ENCODE assay signal across 8 mouse cellular contexts in genomic region chr9:108278697-108279450, GRCm38 (mm10). TPM values are rescaled to one million over a fixed set of nuclear protein-coding genes. Genes with fewer than 3 reads are reported as not detected.
DNase-seq lines count a peak whose midpoint lies in the region; ATAC-seq and TF ChIP-seq lines count a peak whose summit lies in the region.

No protein-coding gene starts in this region.

- no peak for ATAC-seq in kidney, postnatal 0 days (replicated peaks; ENCODE audit: low FRiP score, low read depth)
- no peak for ATAC-seq in kidney, embryonic 16.5 days (ENCODE audit: low FRiP score, low TSS enrichment)
- ATAC-seq in lung, postnatal 0 days = no peak

- H3K9ac ChIP-seq in kidney, postnatal 0 days (ENCODE audit: low read depth, low read length) = no peak overlapping the region
- H3K9ac ChIP-seq in kidney, embryonic 16.5 days (replicated peaks; ENCODE audit: low read length) = no peak overlapping the region
- H3K9ac ChIP-seq in lung, postnatal 0 days (replicated peaks; ENCODE audit: low read depth) = no peak overlapping the region

- H3K27ac ChIP-seq in kidney, postnatal 0 days = no peak overlapping the region
- no peak overlapping the region for H3K27ac ChIP-seq in kidney, embryonic 16.5 days (ENCODE audit: low read length)
- no peak overlapping the region for H3K27ac ChIP-seq in lung, postnatal 0 days (ENCODE audit: low read length)

- peak; percentile 72 for TF ChIP-seq CTCF in kidney, postnatal 0 days (IDR thresholded peaks at IDR 0.05; ENCODE audit: low read depth)
- TF ChIP-seq CTCF in lung, postnatal 0 days (IDR thresholded peaks at IDR 0.05) = peak; percentile 78

- H3K4me3 ChIP-seq in kidney, postnatal 0 days (replicated peaks; ENCODE audit: low read depth, low read length) = no peak overlapping the region
- no peak overlapping the region for H3K4me3 ChIP-seq in kidney, embryonic 16.5 days (ENCODE audit: low read length)
- no peak overlapping the region for H3K4me3 ChIP-seq in lung, postnatal 0 days (ENCODE audit: low read depth, low read length)

- 51% methylated on average over 10 of the region's 10 CpGs for WGBS in kidney, postnatal 0 days
- 58% methylated on average over 10 of the region's 10 CpGs for WGBS in kidney, embryonic 16.5 days
- whole genome bisulfite sequencing in lung, postnatal 0 days = 62% methylated on average over 10 of the region's 10 CpGs

- no peaks in the 10 kb centered on the region for H3K27me3 ChIP-seq in kidney, postnatal 0 days (ENCODE audit: insufficient read depth, low read length)
- H3K27me3 ChIP-seq in kidney, embryonic 16.5 days (ENCODE audit: insufficient read depth, low read length) = no peaks in the 10 kb centered on the region
- H3K27me3 ChIP-seq in lung, postnatal 0 days (replicated peaks; ENCODE audit: insufficient read depth, low read length) = no peaks in the 10 kb centered on the region

- no peaks in the 10 kb centered on the region for H3K9me3 ChIP-seq in kidney, postnatal 0 days (replicated peaks; ENCODE audit: low read length)
- H3K9me3 ChIP-seq in kidney, embryonic 16.5 days (ENCODE audit: low read length) = no peaks in the 10 kb centered on the region
- no peaks in the 10 kb centered on the region for H3K9me3 ChIP-seq in lung, postnatal 0 days (ENCODE audit: low read length)

- no peak overlapping the region for H3K4me2 ChIP-seq in kidney, postnatal 0 days (ENCODE audit: low read length)
- no peak overlapping the region for H3K4me2 ChIP-seq in kidney, embryonic 16.5 days (replicated peaks; ENCODE audit: low read depth, low read length)
- H3K4me2 ChIP-seq in lung, postnatal 0 days (replicated peaks; ENCODE audit: low read depth, low read length) = no peak overlapping the region

- 0 out of 2 replicates have a peak, but pooled peaks cover 5% of the 10 kb centered on the region for H3K4me1 ChIP-seq in kidney, postnatal 0 days (replicated peaks; ENCODE audit: insufficient read depth, low read length)
- peaks cover 14% of the 10 kb centered on the region; the same call in 1 of the 2 replicates for H3K4me1 ChIP-seq in kidney, embryonic 16.5 days (ENCODE audit: insufficient read depth, low read length)
- H3K4me1 ChIP-seq in lung, postnatal 0 days (ENCODE audit: insufficient read depth, low read depth, low read length) = peaks cover 10% of the 10 kb centered on the region; the same call in 1 of the 2 replicates

- H3K36me3 ChIP-seq in kidney, postnatal 0 days (ENCODE audit: insufficient read depth, low read length) = no peaks in the 10 kb centered on the region
- no peaks in the 10 kb centered on the region for H3K36me3 ChIP-seq in kidney, embryonic 16.5 days (ENCODE audit: insufficient read depth, low read length)
- H3K36me3 ChIP-seq in lung, postnatal 0 days (ENCODE audit: insufficient read depth, low read length) = no peaks in the 10 kb centered on the region

- TF ChIP-seq EP300 in lung, postnatal 0 days (IDR thresholded peaks at IDR 0.05) = no peak

- no peak for DNase-seq in kidney, postnatal 0 days (ENCODE audit: low spot score)
- DNase-seq in MEL-GATA-1-ER (ENCODE audit: extremely low read depth, low read depth) = peak; percentile 60
- peak; percentile 50 for DNase-seq in c-Kit-negative CD71-positive TER-119-positive erythroid progenitor cells, embryonic 14.5 days (ENCODE audit: low read depth, low spot score)
- peak; percentile 43 for DNase-seq in lung, postnatal 0 days (ENCODE audit: low spot score)
- peak; percentile 44 for DNase-seq in testis, postnatal 14 days (ENCODE audit: low spot score)
- DNase-seq in cerebellum, postnatal 36 days = no peak
- DNase-seq in layer of hippocampus, postnatal 14 days (ENCODE audit: low spot score in 2 of 2) = no peak

RNA-seq across cellular contexts. Expression of gene Nicn1, which starts 11.4 kb away (rescaled TPM):
- 30.1 and 34.5 TPM in 2 replicates for polyA plus RNA-seq in kidney, postnatal 0 days (2015; fragmentation: Nextera tagmentation; extraction: Ambion mirVana)
- 37.2 and 45.5 TPM in 2 replicates for polyA plus RNA-seq in kidney, embryonic 16.5 days (2015; fragmentation: Nextera tagmentation; extraction: Ambion mirVana)
- 15.8 and 18.3 TPM in 2 replicates for polyA plus RNA-seq in lung, postnatal 0 days (2015; fragmentation: Nextera tagmentation; extraction: Ambion mirVana)
- 10 to 100 TPM; 85.7 to 86.1 TPM for total RNA-seq in layer of hippocampus, postnatal 14 days (2021)

RNA-seq across cellular contexts. Expression of gene Dag1, which starts 15.1 kb away (rescaled TPM):
- polyA plus RNA-seq in kidney, postnatal 0 days (2015; fragmentation: Nextera tagmentation; extraction: Ambion mirVana) = 165 and 170 TPM in 2 replicates
- 163 and 182 TPM in 2 replicates for polyA plus RNA-seq in kidney, embryonic 16.5 days (2015; fragmentation: Nextera tagmentation; extraction: Ambion mirVana)
- 130 and 138 TPM in 2 replicates for polyA plus RNA-seq in lung, postnatal 0 days (2015; fragmentation: Nextera tagmentation; extraction: Ambion mirVana)
- total RNA-seq in layer of hippocampus, postnatal 14 days (2021) = 100 to 1,000 TPM; 119 to 120 TPM

RNA-seq across cellular contexts. Expression of gene Amt, which starts 17.8 kb away (rescaled TPM):
- 50.5 and 51.2 TPM in 2 replicates for polyA plus RNA-seq in kidney, postnatal 0 days (2015; fragmentation: Nextera tagmentation; extraction: Ambion mirVana)
- 40.8 and 43.7 TPM in 2 replicates for polyA plus RNA-seq in kidney, embryonic 16.5 days (2015; fragmentation: Nextera tagmentation; extraction: Ambion mirVana)
- polyA plus RNA-seq in lung, postnatal 0 days (2015; fragmentation: Nextera tagmentation; extraction: Ambion mirVana) = 9.2 and 9.8 TPM in 2 replicates
- total RNA-seq in layer of hippocampus, postnatal 14 days (2021) = 10 to 100 TPM; 27.1 to 27.9 TPM

RNA-seq across cellular contexts. Expression of gene Rhoa, which starts 27.1 kb away (rescaled TPM):
- 448 and 489 TPM in 2 replicates for polyA plus RNA-seq in kidney, postnatal 0 days (2015; fragmentation: Nextera tagmentation; extraction: Ambion mirVana)
- 495 and 508 TPM in 2 replicates for polyA plus RNA-seq in kidney, embryonic 16.5 days (2015; fragmentation: Nextera tagmentation; extraction: Ambion mirVana)
- polyA plus RNA-seq in lung, postnatal 0 days (2015; fragmentation: Nextera tagmentation; extraction: Ambion mirVana) = 582 and 634 TPM in 2 replicates
- total RNA-seq in layer of hippocampus, postnatal 14 days (2021) = 100 to 1,000 TPM; 189 to 198 TPM

RNA-seq across cellular contexts. Expression of gene Tcta, which starts 27.1 kb away (rescaled TPM):
- 47.5 and 49.0 TPM in 2 replicates for polyA plus RNA-seq in kidney, postnatal 0 days (2015; fragmentation: Nextera tagmentation; extraction: Ambion mirVana)
- polyA plus RNA-seq in kidney, embryonic 16.5 days (2015; fragmentation: Nextera tagmentation; extraction: Ambion mirVana) = 34.9 and 38.9 TPM in 2 replicates
- polyA plus RNA-seq in lung, postnatal 0 days (2015; fragmentation: Nextera tagmentation; extraction: Ambion mirVana) = 92.9 and 93.1 TPM in 2 replicates
- total RNA-seq in layer of hippocampus, postnatal 14 days (2021) = 10 to 100 TPM; 45.3 to 46.8 TPM

Comparison
In these comparisons a context has a peak if more than half of its experiments do, and no peak if none do; other contexts are left out.
1. DNase-seq: peak in MEL-GATA-1-ER (single experiment), c-Kit-negative CD71-positive TER-119-positive erythroid progenitor cells, embryonic 14.5 days (single experiment), lung, postnatal 0 days (single experiment) and testis, postnatal 14 days (single experiment); none in kidney, postnatal 0 days (single experiment), cerebellum, postnatal 36 days (0 of 2) and layer of hippocampus, postnatal 14 days (0 of 2).